Mouse (Mus musculus): ENCODE data around the gene Pola1. TPM values are rescaled to one million over a fixed set of nuclear protein-coding genes. Genes with fewer than 3 reads are reported as not detected.

Gene Pola1
- polyA plus RNA-seq, 1 experiment from 2014 or later, result 18.2 TPM

Other genes starting within 250 kb of the Pola1 start
- gene Pcyt1b, start 22.7 kb upstream of the Pola1 start, polyA plus RNA-seq (2014; fragmentation: Nextera tagmentation; extraction: Ambion mirVana), result 2.4 and 2.5 TPM in 2 replicates
- gene Pdk3, start 200.0 kb upstream of the Pola1 start, polyA plus RNA-seq (2014; fragmentation: Nextera tagmentation; extraction: Ambion mirVana), result 56.7 and 56.8 TPM in 2 replicates